Mouse (Mus musculus): ENCODE data around the gene Kirrel3.

DNA sequence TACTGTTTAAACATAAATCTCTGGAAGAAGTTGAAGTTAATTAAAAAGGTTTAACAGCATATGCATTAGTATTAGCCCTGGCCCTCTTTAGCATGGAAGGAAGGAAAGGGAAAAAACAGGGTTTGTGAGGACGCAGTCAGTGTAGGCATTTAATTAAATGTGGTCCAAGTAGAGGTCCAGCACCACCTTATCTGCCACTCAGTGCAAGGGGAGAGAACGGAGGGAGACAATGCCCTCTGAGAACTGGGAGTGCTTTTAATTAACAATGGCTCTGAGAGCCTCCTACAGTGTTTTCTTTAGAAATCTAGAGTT is 339.4 kb downstream of the Kirrel3 start:
- no peak for TF ChIP-seq POLR2A (IDR thresholded peaks at IDR 0.05; ENCODE audit: borderline replicate concordance, low read depth, low read length)
- TF ChIP-seq CTCF (IDR thresholded peaks at IDR 0.05; ENCODE audit: low read depth, low read length), result no peak
